Mouse (Mus musculus) midbrain, embryonic 10.5 days (tissue): ENCODE data around the gene Hyal1. TPM values are rescaled to one million over a fixed set of nuclear protein-coding genes. Genes with fewer than 3 reads are reported as not detected.
A peak's percentile ranks its signal among the peaks of the same experiment; 100 is the strongest.

Source experiments
- DNase-seq: peaks from one replicate; pipeline ENCODE4 v3.0.0-alpha.2; 2017; ENCODE audit warnings: low spot score
- H3K27ac ChIP-seq: fragments of 300-500 bp; sonication (generic); replicated peaks from 2 replicates; pipeline ENCODE4 v1.5.1; 2016; ENCODE audit warnings: mild to moderate bottlenecking
- H3K27me3 ChIP-seq: fragments of 300-500 bp; sonication (generic); 2 replicates; pipeline ENCODE4 v1.6.1; 2016; ENCODE audit warnings: low read depth, mild to moderate bottlenecking; ENCODE audit not compliant: poor library complexity, severe bottlenecking
- H3K36me3 ChIP-seq: fragments of 300-500 bp; sonication (generic); 2 replicates; pipeline ENCODE4 v1.6.1; 2016; ENCODE audit warnings: mild to moderate bottlenecking, moderate library complexity
- H3K4me1 ChIP-seq: fragments of 300-500 bp; sonication (generic); 2 replicates; pipeline ENCODE4 v1.6.1; 2016
- H3K4me3 ChIP-seq: fragments of 300-500 bp; sonication (generic); 2 replicates; pipeline ENCODE4 v1.5.1; 2016; ENCODE audit warnings: mild to moderate bottlenecking, moderate library complexity
- H3K9me3 ChIP-seq: fragments of 300-500 bp; sonication (generic); replicated peaks from 2 replicates; pipeline ENCODE4 v1.6.1; 2016; ENCODE audit warnings: mild to moderate bottlenecking
- WGBS: fragments of 180-500 bp; shearing (Covaris S2); methylation state at CpG from one replicate; pipeline ENCODE4 v1.1.7; 2016; 5-methylcytosine and 5-hydroxymethylcytosine counted together
- polyA plus RNA-seq: library from polyadenylated mRNA; unstranded; fragments of >200 nt; fragmentation: Nextera tagmentation; extraction: Ambion mirVana; gene quantifications from 2 replicates; pipeline ENCODE4 v1.2.1, GENCODE M21; 2016

The Hyal1 gene
- polyA plus RNA-seq, 1 experiment from 2014 or later, result 6.8 TPM

- H3K36me3 ChIP-seq, result peaks cover 33% of the 10 kb centered on the region
- DNase-seq, result no peak
- H3K4me3 ChIP-seq, result no peak overlapping the region
- H3K27me3 ChIP-seq, result peaks cover 29% of the 10 kb centered on the region
- no peak overlapping the region for H3K27ac ChIP-seq
- H3K4me1 ChIP-seq, result peaks cover 29% of the 10 kb centered on the region
- WGBS, result 91% methylated on average over 11 of the region's 11 CpGs
- H3K9me3 ChIP-seq, result no peaks in the 10 kb centered on the region
These were observed 20.2 kb downstream of the Hyal1 start for GRCm38 (mm10) chr9:107596619-107597569.

GRCm38 (mm10) chr9:107598385-107598784, 21.7 kb downstream of the Hyal1 start:
- Histone ChIP-seq H3K36me3 (peaks cover 18% of the 10 kb centered on the region), H3K9me3 (no peaks in the 10 kb centered on the region), H3K4me1 (peaks cover 33% of the 10 kb centered on the region), H3K4me3 (no peak overlapping the region), H3K27me3 (peaks cover 35% of the 10 kb centered on the region), H3K27ac (0 out of 2 replicates have a peak overlapping the region, but pooled peaks have one; percentile 34)
- 92% methylated on average over 5 of the region's 5 CpGs for WGBS
- DNase-seq, result no peak

DNA sequence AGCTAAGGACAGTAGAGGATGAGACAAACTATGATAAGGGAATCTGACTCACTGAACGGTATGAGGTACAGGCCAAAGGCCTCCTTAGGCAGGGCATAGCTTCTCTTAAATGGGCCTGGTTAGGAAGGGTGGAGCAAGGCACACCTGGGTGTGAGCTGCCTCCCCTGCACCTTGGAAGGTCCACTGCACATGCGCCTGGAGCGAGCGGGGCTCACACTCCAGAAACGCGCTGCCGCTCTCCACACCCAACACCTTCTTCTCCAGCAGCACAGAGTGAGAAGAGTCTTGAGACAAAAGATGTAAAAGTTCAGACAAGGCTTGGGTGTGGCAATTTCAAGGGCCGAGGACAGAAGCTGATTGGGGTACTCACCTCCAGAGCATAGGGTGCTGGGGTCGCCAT, 22.7 kb downstream of the Hyal1 start:
- peaks cover 44% of the 10 kb centered on the region for H3K27me3 ChIP-seq
- WGBS, result 89% methylated on average over 9 of the region's 9 CpGs

GRCm38 (mm10) chr9:107599842-107600241, 23.1 kb downstream of the Hyal1 start:
- H3K36me3 ChIP-seq, result 0 out of 2 replicates have a peak, but pooled peaks cover 3% of the 10 kb centered on the region
- H3K27ac ChIP-seq, result no peak overlapping the region
- no peaks in the 10 kb centered on the region for H3K9me3 ChIP-seq
- WGBS, result 74% methylated on average over 14 of the region's 14 CpGs
- H3K4me3 ChIP-seq, result no peak overlapping the region
- no peak for DNase-seq
- H3K4me1 ChIP-seq, result peaks cover 38% of the 10 kb centered on the region
- peaks cover 44% of the 10 kb centered on the region for H3K27me3 ChIP-seq

More for the DNA sequence above, 22.7 kb downstream of the Hyal1 start:
- no peaks in the 10 kb centered on the region for H3K9me3 ChIP-seq
- DNase-seq, result no peak
- peaks cover 7% of the 10 kb centered on the region; the same call in 1 of the 2 replicates for H3K36me3 ChIP-seq
- no peak overlapping the region for H3K4me3 ChIP-seq
- H3K4me1 ChIP-seq, result peaks cover 34% of the 10 kb centered on the region
- no peak overlapping the region for H3K27ac ChIP-seq

- Histone ChIP-seq H3K4me1 (peaks cover 47% of the 10 kb centered on the region), H3K27ac (no peak overlapping the region), H3K27me3 (peaks cover 45% of the 10 kb centered on the region), H3K4me3 (no peak overlapping the region), H3K36me3 (0 out of 2 replicates have a peak, but pooled peaks cover 2% of the 10 kb centered on the region), H3K9me3 (no peaks in the 10 kb centered on the region)
- 85% methylated on average over 12 of the region's 12 CpGs for WGBS
- DNase-seq, result no peak
These were observed 24.0 kb downstream of the Hyal1 start for GRCm38 (mm10) chr9:107600745-107601144.

- 0 out of 2 replicates have a peak overlapping the region, but pooled peaks have one; percentile 2 for H3K27ac ChIP-seq
- H3K27me3 ChIP-seq, result peaks cover 50% of the 10 kb centered on the region
- no peak overlapping the region for H3K4me3 ChIP-seq
- peaks cover 52% of the 10 kb centered on the region for H3K4me1 ChIP-seq
- H3K36me3 ChIP-seq, result no peaks in the 10 kb centered on the region
- no peaks in the 10 kb centered on the region for H3K9me3 ChIP-seq
- no peak for DNase-seq
- WGBS, result 90% methylated on average over 11 of the region's 11 CpGs
These were observed 24.5 kb downstream of the Hyal1 start for GRCm38 (mm10) chr9:107601275-107601674.

DNA sequence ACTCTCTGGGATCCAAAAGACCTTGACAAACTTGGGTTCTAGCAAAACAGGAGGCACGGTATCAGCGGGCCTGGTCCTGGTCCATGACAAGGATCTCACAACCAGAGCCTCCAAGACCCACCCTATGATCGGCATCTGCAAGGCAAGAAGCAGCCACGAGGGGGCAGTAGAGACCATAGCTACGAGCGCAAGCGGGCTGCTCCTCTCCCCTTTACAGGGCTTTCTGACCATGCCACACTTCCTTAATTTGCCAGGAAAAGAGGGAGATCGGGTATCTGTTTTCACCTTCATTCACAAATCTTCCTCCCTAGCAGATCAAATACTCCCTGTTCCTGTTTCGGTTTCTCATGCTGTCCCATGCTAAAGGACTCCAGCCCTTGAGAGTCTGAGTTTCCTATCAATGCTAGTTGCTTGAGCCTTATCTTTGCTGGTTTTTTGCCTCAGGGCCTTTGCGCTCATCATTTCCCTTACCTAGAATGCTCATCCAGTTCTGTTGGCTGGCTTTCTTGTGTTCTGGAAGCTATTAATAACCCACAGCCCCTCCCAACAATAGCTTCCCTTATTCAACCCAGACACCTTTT, 25.4 kb downstream of the Hyal1 start:
- H3K9me3 ChIP-seq, result no peaks in the 10 kb centered on the region
- DNase-seq, result peak; percentile 93
- H3K36me3 ChIP-seq, result no peaks in the 10 kb centered on the region
- WGBS, result 17% methylated on average over 10 of the region's 10 CpGs
- peaks cover 61% of the 10 kb centered on the region for H3K4me1 ChIP-seq
- H3K27me3 ChIP-seq, result peaks cover 59% of the 10 kb centered on the region
- H3K27ac ChIP-seq, result peak overlapping the region; percentile 83
- H3K4me3 ChIP-seq, result no peak overlapping the region

GRCm38 (mm10) chr9:107603251-107603650, 26.5 kb downstream of the Hyal1 start:
- H3K4me3 ChIP-seq, result no peak overlapping the region
- H3K27me3 ChIP-seq, result peaks cover 60% of the 10 kb centered on the region
- H3K9me3 ChIP-seq, result no peaks in the 10 kb centered on the region
- 84% methylated on average over 6 of the region's 6 CpGs for WGBS
- H3K36me3 ChIP-seq, result no peaks in the 10 kb centered on the region
- H3K27ac ChIP-seq, result peak overlapping the region; percentile 83
- no peak for DNase-seq
- peaks cover 72% of the 10 kb centered on the region for H3K4me1 ChIP-seq

GRCm38 (mm10) chr9:107605041-107605661, 28.4 kb downstream of the Hyal1 start:
- Histone ChIP-seq H3K4me1 (peaks cover 85% of the 10 kb centered on the region), H3K4me3 (peak overlapping the region; percentile 41)
- WGBS, result 36% methylated on average over 23 of the region's 23 CpGs

DNA sequence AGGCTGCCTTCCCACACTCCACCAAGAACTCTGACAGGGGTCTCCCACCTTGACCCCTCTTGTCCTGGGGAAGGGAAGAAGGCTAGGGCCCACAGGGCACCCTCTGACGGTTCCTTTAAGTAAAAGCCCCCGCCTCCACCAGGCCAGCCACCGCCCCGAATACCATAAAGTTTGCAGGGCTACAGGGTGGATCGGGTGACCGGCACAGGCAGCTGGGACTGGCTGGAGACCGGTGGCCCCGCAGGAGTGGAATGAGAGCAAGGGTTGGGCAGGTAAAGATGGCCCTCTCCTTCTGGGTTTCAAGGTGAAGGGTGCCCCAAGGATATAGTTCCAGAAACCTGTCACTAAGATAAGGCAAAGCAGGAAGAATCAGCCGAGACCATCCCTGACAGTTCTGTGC, 29.9 kb downstream of the Hyal1 start:
- 16% methylated on average over 9 of the region's 9 CpGs for WGBS
- no peak for DNase-seq
- Histone ChIP-seq H3K27ac (peak overlapping the region; percentile 83), H3K36me3 (no peaks in the 10 kb centered on the region), H3K4me1 (peaks cover 92% of the 10 kb centered on the region), H3K9me3 (no peaks in the 10 kb centered on the region), H3K27me3 (peaks cover 32% of the 10 kb centered on the region), H3K4me3 (0 out of 2 replicates have a peak overlapping the region, but pooled peaks have one; percentile 19)

More at GRCm38 (mm10) chr9:107605041-107605661, 28.4 kb downstream of the Hyal1 start:
- Histone ChIP-seq H3K27ac (peak overlapping the region; percentile 83), H3K27me3 (peaks cover 46% of the 10 kb centered on the region), H3K36me3 (no peaks in the 10 kb centered on the region), H3K9me3 (no peaks in the 10 kb centered on the region)
- no peak for DNase-seq

DNA sequence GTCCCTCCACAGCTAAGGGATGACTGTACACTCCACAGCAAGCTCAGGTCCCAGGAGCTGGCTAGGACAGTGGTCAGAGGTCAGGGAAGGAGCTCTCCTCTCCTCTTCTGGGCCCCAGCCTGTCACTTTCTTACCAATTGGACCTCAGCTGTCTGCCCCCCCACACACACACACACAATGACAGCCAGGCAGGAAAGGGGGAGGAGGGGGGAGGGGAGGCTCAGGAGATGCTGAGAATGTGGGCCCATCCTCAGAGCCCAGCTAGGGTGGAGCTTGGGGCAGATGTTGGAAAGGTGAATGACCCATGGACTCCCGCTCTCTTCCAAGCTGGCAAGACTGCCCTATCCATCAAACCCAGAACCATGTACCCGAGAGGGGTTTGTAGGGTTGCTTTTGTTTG, 30.3 kb downstream of the Hyal1 start:
- Histone ChIP-seq H3K4me3 (0 out of 2 replicates have a peak overlapping the region, but pooled peaks have one; percentile 19), H3K27me3 (peaks cover 31% of the 10 kb centered on the region), H3K27ac (peak overlapping the region; percentile 83), H3K36me3 (no peaks in the 10 kb centered on the region), H3K9me3 (no peaks in the 10 kb centered on the region), H3K4me1 (peaks cover 95% of the 10 kb centered on the region)
- DNase-seq, result no peak
- 77% methylated on average over 2 of the region's 2 CpGs for WGBS

- whole genome bisulfite sequencing, result 64% methylated on average over 9 of the region's 9 CpGs
- peak overlapping the region; percentile 83 for H3K27ac ChIP-seq
- no peak overlapping the region for H3K4me3 ChIP-seq
- peaks cover 31% of the 10 kb centered on the region for H3K27me3 ChIP-seq
- H3K36me3 ChIP-seq, result no peaks in the 10 kb centered on the region
- peaks cover 95% of the 10 kb centered on the region for H3K4me1 ChIP-seq
- no peak for DNase-seq
- no peaks in the 10 kb centered on the region for H3K9me3 ChIP-seq
These were observed 31.0 kb downstream of the Hyal1 start for GRCm38 (mm10) chr9:107607653-107608245.
